Comparison of ENCODE assay signal across 9 mouse cellular contexts in genomic region chr4:116703804-116704203, GRCm38 (mm10). TPM values are rescaled to one million over a fixed set of nuclear protein-coding genes. Genes with fewer than 3 reads are reported as not detected.
DNase-seq lines count a peak whose midpoint lies in the region; ATAC-seq and TF ChIP-seq lines count a peak whose summit lies in the region.
"Had no signal": no experiment of that assay in that cellular context is flagged by ENCODE, and none has a peak within 500 bp of the region (broad histone marks: within the 10 kb centered on the region; RNA-seq: fewer than 3 reads in every experiment).

No protein-coding gene starts in this region.

- no peak overlapping the region for H3K27ac ChIP-seq in midbrain, embryonic 11.5 days (ENCODE audit: low read depth, low read length)
- H3K27ac ChIP-seq in midbrain, embryonic 16.5 days (ENCODE audit: low read length): no peak overlapping the region
- H3K27ac ChIP-seq in cortical plate, adult 2 months (ENCODE audit: insufficient read depth, low read length): no peak overlapping the region
- no peak overlapping the region for H3K27ac ChIP-seq in heart, postnatal 0 days (ENCODE audit: low read depth)
- H3K27ac ChIP-seq in liver, embryonic 11.5 days (ENCODE audit: low read depth, low read length): no peak overlapping the region
- H3K27ac ChIP-seq: hindbrain, embryonic 15.5 days had no signal

- no peaks in the 10 kb centered on the region for H3K9me3 ChIP-seq in midbrain, embryonic 11.5 days (ENCODE audit: control insufficient read depth, low read length)
- no peaks in the 10 kb centered on the region for H3K9me3 ChIP-seq in midbrain, embryonic 16.5 days (replicated peaks; ENCODE audit: control insufficient read depth, low read length, poor library complexity, severe bottlenecking)
- no peaks in the 10 kb centered on the region for H3K9me3 ChIP-seq in heart, postnatal 0 days (replicated peaks; ENCODE audit: control insufficient read depth, low read length)
- no peaks in the 10 kb centered on the region for H3K9me3 ChIP-seq in liver, embryonic 11.5 days (ENCODE audit: control insufficient read depth, low read length)
- H3K9me3 ChIP-seq: hindbrain, embryonic 15.5 days had no signal

- TF ChIP-seq CTCF in cortical plate, adult 2 months (IDR thresholded peaks at IDR 0.05; ENCODE audit: extremely low read depth, insufficient read depth, low read length): peak; percentile 66
- peak; percentile 69 for TF ChIP-seq CTCF in heart, postnatal 0 days (IDR thresholded peaks at IDR 0.05; ENCODE audit: low read depth)

- peak; percentile 97 for DNase-seq in midbrain, embryonic 11.5 days (ENCODE audit: low spot score, missing footprints)
- peak; percentile 69 for DNase-seq in adipocyte (ENCODE audit: low spot score)
- DNase-seq in heart, postnatal 0 days (ENCODE audit: low spot score): no peak
- DNase-seq in liver, embryonic 11.5 days (ENCODE audit: low spot score): peak; percentile 76
- DNase-seq in right cerebral cortex, postnatal 14 days: peak; percentile 71
- DNase-seq in urinary bladder, postnatal 36 days (ENCODE audit: low spot score in 2 of 2): peak; percentile 68 to 77

- H3K4me2 ChIP-seq in midbrain, embryonic 11.5 days: no peak overlapping the region
- no peak overlapping the region for H3K4me2 ChIP-seq in midbrain, embryonic 16.5 days (ENCODE audit: low read length)
- H3K4me2 ChIP-seq in heart, postnatal 0 days (ENCODE audit: low read depth, low read length): no peak overlapping the region
- H3K4me2 ChIP-seq in liver, embryonic 11.5 days: no peak overlapping the region
- H3K4me2 ChIP-seq: hindbrain, embryonic 15.5 days had no signal

- TF ChIP-seq POLR2A in cortical plate, adult 2 months (IDR thresholded peaks at IDR 0.05; ENCODE audit: extremely low read depth, insufficient read depth, low read length): no peak

- H3K36me3 ChIP-seq in midbrain, embryonic 11.5 days (ENCODE audit: control insufficient read depth, insufficient read depth, low read length): peaks cover 3% of the 10 kb centered on the region; the same call in 1 of the 2 replicates
- H3K36me3 ChIP-seq in midbrain, embryonic 16.5 days (ENCODE audit: control insufficient read depth, insufficient read depth, low read length): no peaks in the 10 kb centered on the region
- peaks cover 28% of the 10 kb centered on the region for H3K36me3 ChIP-seq in heart, postnatal 0 days (replicated peaks; ENCODE audit: control insufficient read depth, insufficient read depth, low read length)
- H3K36me3 ChIP-seq in liver, embryonic 11.5 days (ENCODE audit: control insufficient read depth, insufficient read depth, low read length): peaks cover 12% of the 10 kb centered on the region; the same call in 1 of the 2 replicates

- WGBS in midbrain, embryonic 11.5 days: 39% methylated on average over 6 of the region's 6 CpGs
- WGBS in midbrain, embryonic 16.5 days: 38% methylated on average over 6 of the region's 6 CpGs
- WGBS in heart, postnatal 0 days: 33% methylated on average over 6 of the region's 6 CpGs
- WGBS in liver, embryonic 11.5 days: 36% methylated on average over 6 of the region's 6 CpGs

- no peak overlapping the region for H3K9ac ChIP-seq in midbrain, embryonic 11.5 days (ENCODE audit: low read length)
- no peak overlapping the region for H3K9ac ChIP-seq in midbrain, embryonic 16.5 days (ENCODE audit: low read depth, low read length)
- no peak overlapping the region for H3K9ac ChIP-seq in heart, postnatal 0 days (replicated peaks; ENCODE audit: low read depth, low read length)
- no peak overlapping the region for H3K9ac ChIP-seq in liver, embryonic 11.5 days (ENCODE audit: low read depth, low read length)
- H3K9ac ChIP-seq: hindbrain, embryonic 15.5 days had no signal

- H3K4me1 ChIP-seq in midbrain, embryonic 11.5 days (ENCODE audit: control insufficient read depth, insufficient read depth, low read length): peaks cover 3% of the 10 kb centered on the region; the same call in 1 of the 2 replicates
- H3K4me1 ChIP-seq in midbrain, embryonic 16.5 days (ENCODE audit: control insufficient read depth, insufficient read depth, low read length): peaks cover 1% of the 10 kb centered on the region
- no peaks in the 10 kb centered on the region for H3K4me1 ChIP-seq in cortical plate, adult 2 months (ENCODE audit: control insufficient read depth, insufficient read depth, low read length)
- peaks cover 6% of the 10 kb centered on the region; the same call in 1 of the 2 replicates for H3K4me1 ChIP-seq in heart, postnatal 0 days (ENCODE audit: control insufficient read depth, insufficient read depth)
- peaks cover 5% of the 10 kb centered on the region; the same call in 1 of the 2 replicates for H3K4me1 ChIP-seq in liver, embryonic 11.5 days (replicated peaks; ENCODE audit: control insufficient read depth, insufficient read depth, low read length)

- TF ChIP-seq EP300 in heart, postnatal 0 days (IDR thresholded peaks at IDR 0.05; ENCODE audit: low read depth): no peak

- ATAC-seq in midbrain, embryonic 11.5 days (ENCODE audit: low FRiP score): no peak
- no peak for ATAC-seq in midbrain, embryonic 16.5 days
- no peak for ATAC-seq in heart, postnatal 0 days (ENCODE audit: insufficient read depth, low read depth)
- no peak for ATAC-seq in liver, embryonic 11.5 days (replicated peaks; ENCODE audit: low FRiP score)

- no peaks in the 10 kb centered on the region for H3K27me3 ChIP-seq in midbrain, embryonic 11.5 days (ENCODE audit: control insufficient read depth, insufficient read depth, low read length)
- H3K27me3 ChIP-seq in midbrain, embryonic 16.5 days (ENCODE audit: control insufficient read depth, insufficient read depth, low read depth, low read length): no peaks in the 10 kb centered on the region
- H3K27me3 ChIP-seq in heart, postnatal 0 days (ENCODE audit: control insufficient read depth, insufficient read depth, low read length): no peaks in the 10 kb centered on the region
- no peaks in the 10 kb centered on the region for H3K27me3 ChIP-seq in liver, embryonic 11.5 days (replicated peaks; ENCODE audit: control insufficient read depth, insufficient read depth, low read length)
- H3K27me3 ChIP-seq: hindbrain, embryonic 15.5 days had no signal

- no peak overlapping the region for H3K4me3 ChIP-seq in midbrain, embryonic 11.5 days (ENCODE audit: low read depth, low read length)
- H3K4me3 ChIP-seq in midbrain, embryonic 16.5 days (ENCODE audit: low read depth, low read length): no peak overlapping the region
- H3K4me3 ChIP-seq in cortical plate, adult 2 months (ENCODE audit: insufficient read depth, low read length): no peak overlapping the region
- H3K4me3 ChIP-seq in heart, postnatal 0 days (ENCODE audit: low read depth, low read length): no peak overlapping the region
- no peak overlapping the region for H3K4me3 ChIP-seq in liver, embryonic 11.5 days (ENCODE audit: low read depth, low read length)
- H3K4me3 ChIP-seq: hindbrain, embryonic 15.5 days had no signal

RNA-seq across cellular contexts. Expression of gene Mmachc, which starts 4.4 kb away (rescaled TPM):
- polyA plus RNA-seq in midbrain, embryonic 11.5 days (2014; fragmentation: Nextera tagmentation; extraction: Ambion mirVana): 23.6 and 28.0 TPM in 2 replicates
- polyA plus RNA-seq in midbrain, embryonic 16.5 days (2015; fragmentation: Nextera tagmentation; extraction: Ambion mirVana): 20.9 and 21.6 TPM in 2 replicates
- polyA plus RNA-seq in cortical plate, adult 2 months (2012; rRNA removed): 15.6 and 18.7 TPM in 2 replicates
- 41.1 and 51.3 TPM in 2 replicates for total RNA-seq in heart, postnatal 0 days (2014; rRNA removed; ENCODE audit: low replicate concordance)
- polyA plus RNA-seq in heart, postnatal 0 days (2015; fragmentation: Nextera tagmentation; extraction: Ambion mirVana): 36.5 and 38.4 TPM in 2 replicates
- polyA plus RNA-seq in liver, embryonic 11.5 days (2014; fragmentation: Nextera tagmentation; extraction: Ambion mirVana): 24.2 and 27.4 TPM in 2 replicates

RNA-seq across cellular contexts. Expression of gene Ccdc163, which starts 4.5 kb away (rescaled TPM):
- 34.3 and 37.7 TPM in 2 replicates for polyA plus RNA-seq in midbrain, embryonic 11.5 days (2014; fragmentation: Nextera tagmentation; extraction: Ambion mirVana)
- 10.1 and 10.7 TPM in 2 replicates for polyA plus RNA-seq in midbrain, embryonic 16.5 days (2015; fragmentation: Nextera tagmentation; extraction: Ambion mirVana)
- polyA plus RNA-seq in cortical plate, adult 2 months (2012; rRNA removed): 19.3 and 19.8 TPM in 2 replicates
- total RNA-seq in heart, postnatal 0 days (2014; rRNA removed; ENCODE audit: low replicate concordance): 6.3 and 6.8 TPM in 2 replicates
- polyA plus RNA-seq in heart, postnatal 0 days (2015; fragmentation: Nextera tagmentation; extraction: Ambion mirVana): 6.0 and 8.7 TPM in 2 replicates
- polyA plus RNA-seq in liver, embryonic 11.5 days (2014; fragmentation: Nextera tagmentation; extraction: Ambion mirVana): 24.4 and 25.1 TPM in 2 replicates

RNA-seq across cellular contexts. Expression of gene Tesk2, which starts 16.9 kb away (rescaled TPM):
- polyA plus RNA-seq in midbrain, embryonic 11.5 days (2014; fragmentation: Nextera tagmentation; extraction: Ambion mirVana): 5.5 and 6.1 TPM in 2 replicates
- 2.0 and 2.7 TPM in 2 replicates for polyA plus RNA-seq in midbrain, embryonic 16.5 days (2015; fragmentation: Nextera tagmentation; extraction: Ambion mirVana)
- 6.8 and 7.5 TPM in 2 replicates for polyA plus RNA-seq in cortical plate, adult 2 months (2012; rRNA removed)
- total RNA-seq in heart, postnatal 0 days (2014; rRNA removed; ENCODE audit: low replicate concordance): 1.3 and 4.0 TPM in 2 replicates
- 2.3 and 2.4 TPM in 2 replicates for polyA plus RNA-seq in heart, postnatal 0 days (2015; fragmentation: Nextera tagmentation; extraction: Ambion mirVana)
- polyA plus RNA-seq in liver, embryonic 11.5 days (2014; fragmentation: Nextera tagmentation; extraction: Ambion mirVana): 3.1 and 4.3 TPM in 2 replicates

RNA-seq across cellular contexts. Expression of gene Prdx1, which starts 18.5 kb away (rescaled TPM):
- polyA plus RNA-seq in midbrain, embryonic 11.5 days (2014; fragmentation: Nextera tagmentation; extraction: Ambion mirVana): 1,035 and 1,053 TPM in 2 replicates
- 410 and 427 TPM in 2 replicates for polyA plus RNA-seq in midbrain, embryonic 16.5 days (2015; fragmentation: Nextera tagmentation; extraction: Ambion mirVana)
- polyA plus RNA-seq in cortical plate, adult 2 months (2012; rRNA removed): 222 and 249 TPM in 2 replicates
- 317 and 334 TPM in 2 replicates for total RNA-seq in heart, postnatal 0 days (2014; rRNA removed; ENCODE audit: low replicate concordance)
- 1,000 and 1,028 TPM in 2 replicates for polyA plus RNA-seq in heart, postnatal 0 days (2015; fragmentation: Nextera tagmentation; extraction: Ambion mirVana)
- polyA plus RNA-seq in liver, embryonic 11.5 days (2014; fragmentation: Nextera tagmentation; extraction: Ambion mirVana): 1,160 and 1,259 TPM in 2 replicates

RNA-seq across cellular contexts. Expression of gene Akr1a1, which starts 52.3 kb away (rescaled TPM):
- 544 TPM in 2 replicates for polyA plus RNA-seq in midbrain, embryonic 11.5 days (2014; fragmentation: Nextera tagmentation; extraction: Ambion mirVana)
- polyA plus RNA-seq in midbrain, embryonic 16.5 days (2015; fragmentation: Nextera tagmentation; extraction: Ambion mirVana): 661 and 697 TPM in 2 replicates
- 519 and 547 TPM in 2 replicates for polyA plus RNA-seq in cortical plate, adult 2 months (2012; rRNA removed)
- 465 and 479 TPM in 2 replicates for total RNA-seq in heart, postnatal 0 days (2014; rRNA removed; ENCODE audit: low replicate concordance)
- 533 and 534 TPM in 2 replicates for polyA plus RNA-seq in heart, postnatal 0 days (2015; fragmentation: Nextera tagmentation; extraction: Ambion mirVana)
- polyA plus RNA-seq in liver, embryonic 11.5 days (2014; fragmentation: Nextera tagmentation; extraction: Ambion mirVana): 449 and 453 TPM in 2 replicates
